Mouse (Mus musculus) embryonic facial prominence, embryonic 11.5 days (tissue): ENCODE measurements around the gene Gm28048. TPM values are rescaled to one million over a fixed set of nuclear protein-coding genes. Genes with fewer than 3 reads are reported as not detected.

Experiments used
- ATAC-seq: fragments of 200-750 bp; cut with Nextera tagmentation; replicated peaks from 2 replicates; pipeline ENCODE4 v1.8.0; 2017; ENCODE audit warnings: low read depth; ENCODE audit not compliant: insufficient number of reproducible peaks, low FRiP score, low TSS enrichment
- DNase-seq: peaks from one replicate; pipeline ENCODE4 v3.0.0-alpha.2; 2015; ENCODE audit warnings: low spot score
- H3K27ac ChIP-seq: fragments of 300-500 bp; sonication (generic); replicated peaks from 2 replicates; pipeline ENCODE4 v1.5.1; 2014; ENCODE audit warnings: mild to moderate bottlenecking, low read depth, low read length, control low read depth
- H3K27me3 ChIP-seq: fragments of 300-500 bp; sonication (generic); 2 replicates; pipeline ENCODE4 v1.6.1; 2014; ENCODE audit warnings: mild to moderate bottlenecking, low read length, moderate library complexity, mixed read lengths; ENCODE audit not compliant: control insufficient read depth, insufficient read depth
- H3K36me3 ChIP-seq: fragments of 300-500 bp; sonication (generic); replicated peaks from 2 replicates; pipeline ENCODE4 v1.6.1; 2014; ENCODE audit warnings: low read depth, mild to moderate bottlenecking, low read length, moderate library complexity, mixed read lengths; ENCODE audit not compliant: control insufficient read depth, insufficient read depth
- H3K4me1 ChIP-seq: fragments of 300-500 bp; sonication (generic); 2 replicates; pipeline ENCODE4 v1.6.1; 2014; ENCODE audit warnings: low read length, mixed read lengths; ENCODE audit not compliant: control insufficient read depth, insufficient read depth
- H3K4me2 ChIP-seq: fragments of 300-500 bp; sonication (generic); 2 replicates; pipeline ENCODE4 v1.6.1; 2014; ENCODE audit warnings: low read depth, mild to moderate bottlenecking, control low read depth, low read length, moderate library complexity
- H3K4me3 ChIP-seq: fragments of 300-500 bp; sonication (generic); 2 replicates; pipeline ENCODE4 v1.5.1; 2014; ENCODE audit warnings: low read depth, low read length, control low read depth
- H3K9ac ChIP-seq: fragments of 300-500 bp; sonication (generic); replicated peaks from 2 replicates; pipeline ENCODE4 v1.6.1; 2014; ENCODE audit warnings: mild to moderate bottlenecking, control low read depth, low read length
- H3K9me3 ChIP-seq: fragments of 300-500 bp; sonication (generic); replicated peaks from 2 replicates; pipeline ENCODE4 v1.6.1; 2016; ENCODE audit warnings: mild to moderate bottlenecking, low read length, inconsistent platforms, mixed read lengths; ENCODE audit not compliant: control insufficient read depth
- WGBS: fragments of 180-500 bp; shearing (Covaris S2); extraction: QIAGEN DNeasy Blood & Tissue Kit; methylation state at CpG from one replicate; pipeline ENCODE4 v1.1.7; 2014; 5-methylcytosine and 5-hydroxymethylcytosine counted together
- polyA plus RNA-seq: library from polyadenylated mRNA; unstranded; fragments of >200 nt; fragmentation: Nextera tagmentation; extraction: Ambion mirVana; gene quantifications from 2 replicates; pipeline ENCODE4 v1.2.1, GENCODE M21; 2014

Gm28048 gene
- polyA plus RNA-seq, 1 experiment from 2014 or later = 9.5 TPM

DNA sequence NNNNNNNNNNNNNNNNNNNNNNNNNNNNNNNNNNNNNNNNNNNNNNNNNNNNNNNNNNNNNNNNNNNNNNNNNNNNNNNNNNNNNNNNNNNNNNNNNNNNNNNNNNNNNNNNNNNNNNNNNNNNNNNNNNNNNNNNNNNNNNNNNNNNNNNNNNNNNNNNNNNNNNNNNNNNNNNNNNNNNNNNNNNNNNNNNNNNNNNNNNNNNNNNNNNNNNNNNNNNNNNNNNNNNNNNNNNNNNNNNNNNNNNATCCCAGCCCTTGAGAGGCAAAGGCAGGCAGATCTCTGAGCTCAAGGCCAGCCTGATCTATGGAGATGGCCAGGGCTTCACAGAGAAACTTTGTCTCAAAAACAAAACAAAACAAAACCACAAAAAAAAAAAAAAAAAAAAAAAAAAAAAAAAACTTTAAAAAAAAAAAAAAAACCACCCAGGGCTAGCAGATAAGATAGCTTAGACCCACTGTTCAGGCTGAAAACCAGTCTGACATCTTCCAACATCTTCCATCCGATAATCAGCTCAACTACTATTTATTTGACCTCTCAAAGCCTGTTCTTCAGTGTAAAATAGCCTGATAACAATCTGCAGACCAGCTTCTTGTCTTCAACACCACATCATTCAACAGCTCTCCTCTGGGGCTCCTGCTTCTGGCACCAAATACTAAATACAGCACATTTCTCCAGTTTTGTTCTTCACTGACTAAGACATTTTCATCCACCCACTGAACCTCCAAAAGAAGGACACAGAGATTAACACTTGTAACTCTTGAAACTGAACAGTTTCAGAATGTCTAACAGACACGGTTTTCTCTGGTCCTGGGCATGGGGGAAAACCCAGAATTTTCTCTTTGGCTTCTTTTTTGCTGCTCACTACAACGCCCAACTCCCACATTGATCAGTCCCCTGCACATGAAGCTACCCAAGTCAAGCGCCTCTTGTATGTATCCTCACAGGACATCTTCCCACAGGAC is 136.9 kb downstream of the Gm28048 start:
- no peak overlapping the region for H3K27ac ChIP-seq
- 76% methylated on average over 4 of the region's 4 CpGs for WGBS

GRCm38 (mm10) chr11:22839456-22839855 is 142.4 kb downstream of the Gm28048 start:
- Histone ChIP-seq H3K4me2 (no peak overlapping the region), H3K27me3 (no peaks in the 10 kb centered on the region), H3K9me3 (no peaks in the 10 kb centered on the region), H3K36me3 (no peaks in the 10 kb centered on the region), H3K9ac (no peak overlapping the region), H3K4me3 (no peak overlapping the region), H3K4me1 (no peaks in the 10 kb centered on the region), H3K27ac (no peak overlapping the region)
- WGBS = 72% methylated on average over 3 of the region's 3 CpGs
- DNase-seq (no peak), ATAC-seq (no peak)

More for the DNA sequence above, 136.9 kb downstream of the Gm28048 start:
- no peaks in the 10 kb centered on the region for H3K27me3 ChIP-seq
- no peaks in the 10 kb centered on the region for H3K9me3 ChIP-seq
- no peaks in the 10 kb centered on the region for H3K36me3 ChIP-seq
- no peak for ATAC-seq
- no peak overlapping the region for H3K4me2 ChIP-seq
- no peak for DNase-seq
- no peaks in the 10 kb centered on the region for H3K4me1 ChIP-seq
- no peak overlapping the region for H3K4me3 ChIP-seq
- no peak overlapping the region for H3K9ac ChIP-seq

GRCm38 (mm10) chr11:22838361-22838760 is 143.5 kb downstream of the Gm28048 start:
- H3K9me3 ChIP-seq = no peaks in the 10 kb centered on the region
- H3K4me2 ChIP-seq = no peak overlapping the region
- no peaks in the 10 kb centered on the region for H3K36me3 ChIP-seq
- H3K4me1 ChIP-seq = no peaks in the 10 kb centered on the region
- no peaks in the 10 kb centered on the region for H3K27me3 ChIP-seq
- 62% methylated on average over 1 of the region's 1 CpGs for WGBS
- H3K4me3 ChIP-seq = no peak overlapping the region
- ATAC-seq (no peak), DNase-seq (no peak)
- H3K27ac ChIP-seq = no peak overlapping the region
- H3K9ac ChIP-seq = no peak overlapping the region

- WGBS = 94% methylated on average over 10 of the region's 10 CpGs
- no peak overlapping the region for H3K4me3 ChIP-seq
- H3K4me1 ChIP-seq = no peaks in the 10 kb centered on the region
- no peaks in the 10 kb centered on the region for H3K9me3 ChIP-seq
- ATAC-seq (no peak), DNase-seq (no peak)
- H3K27me3 ChIP-seq = no peaks in the 10 kb centered on the region
- no peak overlapping the region for H3K9ac ChIP-seq
- no peak overlapping the region for H3K4me2 ChIP-seq
- H3K27ac ChIP-seq = no peak overlapping the region
- no peaks in the 10 kb centered on the region for H3K36me3 ChIP-seq
These were observed 145.6 kb downstream of the Gm28048 start for GRCm38 (mm10) chr11:22836269-22836668.

GRCm38 (mm10) chr11:22832600-22832999 is 149.3 kb downstream of the Gm28048 start:
- ATAC-seq (no peak), DNase-seq (no peak)
- H3K4me2 ChIP-seq = no peak overlapping the region
- H3K4me1 ChIP-seq = no peaks in the 10 kb centered on the region
- no peak overlapping the region for H3K4me3 ChIP-seq
- H3K27ac ChIP-seq = no peak overlapping the region
- no peak overlapping the region for H3K9ac ChIP-seq
- no peaks in the 10 kb centered on the region for H3K36me3 ChIP-seq
- no peaks in the 10 kb centered on the region for H3K27me3 ChIP-seq
- H3K9me3 ChIP-seq = no peaks in the 10 kb centered on the region
- WGBS = 79% methylated on average over 4 of the region's 4 CpGs

DNA sequence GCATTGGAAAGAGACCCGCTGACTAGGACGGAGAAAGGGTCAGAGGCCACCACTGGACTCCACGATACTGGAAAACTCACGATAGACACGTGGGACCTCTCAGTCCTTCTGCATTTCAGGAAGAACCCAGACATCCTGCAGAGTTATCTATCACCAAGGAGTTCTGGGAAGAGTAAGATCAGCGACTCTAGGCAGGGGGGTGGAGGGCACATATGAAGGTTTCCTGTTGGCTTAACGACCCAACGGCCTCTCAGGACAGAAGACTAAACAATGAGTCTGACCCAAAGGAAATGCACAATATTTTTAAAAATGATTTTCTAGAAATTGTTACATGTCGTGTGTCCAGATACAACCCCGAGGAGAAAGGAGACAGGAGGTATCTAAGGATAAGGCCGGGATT is 150.0 kb downstream of the Gm28048 start:
- no peaks in the 10 kb centered on the region for H3K27me3 ChIP-seq
- H3K9me3 ChIP-seq = no peaks in the 10 kb centered on the region
- no peaks in the 10 kb centered on the region for H3K4me1 ChIP-seq
- DNase-seq (no peak), ATAC-seq (no peak)
- H3K27ac ChIP-seq = no peak overlapping the region
- no peaks in the 10 kb centered on the region for H3K36me3 ChIP-seq
- no peak overlapping the region for H3K9ac ChIP-seq
- H3K4me2 ChIP-seq = no peak overlapping the region
- WGBS = 92% methylated on average over 11 of the region's 11 CpGs
- H3K4me3 ChIP-seq = no peak overlapping the region

DNA sequence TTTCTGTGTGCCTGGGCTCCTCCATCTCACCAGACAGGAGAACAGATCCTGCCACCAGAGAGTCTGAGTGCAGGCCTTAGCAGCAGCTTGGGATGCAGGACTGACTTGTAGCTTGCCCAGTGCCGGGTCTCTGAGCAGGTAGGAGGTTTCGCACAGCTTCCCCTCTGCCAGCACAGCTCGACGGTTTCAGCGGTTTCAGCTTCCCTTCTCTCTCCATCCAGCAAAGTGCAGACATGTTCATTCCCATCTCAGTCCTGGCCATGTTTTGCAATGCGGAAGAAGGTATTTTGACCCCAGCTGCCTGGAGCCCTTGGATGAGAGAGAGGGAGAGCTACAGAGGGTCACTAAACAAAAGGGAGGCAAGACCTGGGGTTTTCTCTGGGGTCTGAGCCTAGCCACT is 151.2 kb downstream of the Gm28048 start:
- DNase-seq (no peak), ATAC-seq (no peak)
- Histone ChIP-seq H3K27ac (no peak overlapping the region), H3K9me3 (no peaks in the 10 kb centered on the region), H3K4me3 (no peak overlapping the region), H3K36me3 (no peaks in the 10 kb centered on the region), H3K4me2 (no peak overlapping the region), H3K27me3 (no peaks in the 10 kb centered on the region), H3K4me1 (no peaks in the 10 kb centered on the region), H3K9ac (no peak overlapping the region)
- WGBS = 77% methylated on average over 6 of the region's 6 CpGs

DNA sequence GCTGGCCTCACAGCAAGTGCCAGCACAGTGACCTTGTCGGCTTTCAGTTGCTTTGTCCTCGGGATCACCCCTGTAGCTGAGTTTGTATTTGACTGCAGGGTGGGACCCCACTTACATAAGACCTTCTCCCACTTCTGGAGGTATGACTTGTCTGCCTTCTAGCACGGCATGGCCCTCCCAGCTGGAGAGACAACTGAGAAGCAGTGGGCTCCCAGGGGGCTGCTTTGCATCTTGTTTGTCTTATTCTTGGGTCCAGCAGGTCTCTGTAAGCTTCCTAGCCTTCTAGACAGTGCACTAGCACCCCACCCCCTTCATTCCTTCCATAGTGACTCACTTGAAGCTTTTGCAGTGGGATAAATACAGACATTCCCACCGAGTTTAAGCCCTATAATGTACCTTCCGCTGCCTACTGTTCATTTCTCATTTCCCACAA is 151.7 kb downstream of the Gm28048 start:
- WGBS = 68% methylated on average over 5 of the region's 5 CpGs
- Histone ChIP-seq H3K4me2 (no peak overlapping the region), H3K9me3 (no peaks in the 10 kb centered on the region), H3K27me3 (no peaks in the 10 kb centered on the region), H3K4me1 (no peaks in the 10 kb centered on the region), H3K9ac (no peak overlapping the region), H3K36me3 (no peaks in the 10 kb centered on the region), H3K4me3 (no peak overlapping the region), H3K27ac (no peak overlapping the region)
- DNase-seq = no peak
- ATAC-seq = no peak
